Mouse (Mus musculus) CH12.LX (cell line): ENCODE data around the gene Cldn7. TPM values are rescaled to one million over a fixed set of nuclear protein-coding genes. Genes with fewer than 3 reads are reported as not detected.

Experiments used
- DNase-seq: peaks from one replicate; pipeline ENCODE4 v3.0.0-alpha.2; 2013; ENCODE audit errors: extremely low read depth
- H3K27ac ChIP-seq: 2 replicates; pipeline ENCODE4 v1.5.1; 2012; ENCODE audit warnings: low read depth, mild to moderate bottlenecking, control low read depth, moderate library complexity; ENCODE audit not compliant: insufficient read depth
- H3K27me3 ChIP-seq: replicated peaks from 2 replicates; pipeline ENCODE3; 2012; ENCODE audit warnings: inconsistent platforms
- H3K36me3 ChIP-seq, 2 experiments: replicated peaks in 1 of 2; 2 replicates each; pipeline versions ENCODE3 to v1.6.1; 2012; ENCODE audit warnings: inconsistent platforms in 1 of 2, low read length in 1 of 2, mild to moderate bottlenecking in 1 of 2, mixed read lengths in 1 of 2, moderate library complexity in 1 of 2; ENCODE audit not compliant: control insufficient read depth in 1 of 2, insufficient read depth in 1 of 2
- H3K4me1 ChIP-seq, 2 experiments: 2 replicates each; pipeline ENCODE4 v1.6.1; 2012; ENCODE audit warnings: inconsistent platforms in 1 of 2, moderate library complexity in 1 of 2; ENCODE audit not compliant: insufficient read depth in 2 of 2, control insufficient read depth in 1 of 2
- H3K4me2 ChIP-seq: 2 replicates; pipeline ENCODE4 v1.6.1; 2012; ENCODE audit warnings: low read depth, mild to moderate bottlenecking, control low read depth; ENCODE audit not compliant: poor library complexity, insufficient read depth, severe bottlenecking
- H3K4me3 ChIP-seq, 3 experiments: fragments of 150-350 bp in 1 of 3; sonication (generic) in 1 of 3; replicated peaks in 1 of 3; 2 replicates each; pipeline versions ENCODE3 to v1.5.1; 2011 to 2012; ENCODE audit warnings: low read depth in 2 of 3, low read length in 2 of 3, mild to moderate bottlenecking in 2 of 3, moderate library complexity in 2 of 3, control low read depth in 1 of 3, improper control_type of control experiment in 1 of 3, inconsistent platforms in 1 of 3, mixed read lengths in 1 of 3; ENCODE audit not compliant: poor library complexity in 1 of 3
- H3K79me2 ChIP-seq: replicated peaks from 2 replicates; pipeline ENCODE4 v1.6.1; 2012; ENCODE audit warnings: mild to moderate bottlenecking, moderate library complexity; ENCODE audit not compliant: control insufficient read depth, poor library complexity, insufficient read depth, severe bottlenecking; ENCODE audit errors: extremely low read depth
- H3K9ac ChIP-seq: 2 replicates; pipeline ENCODE4 v1.6.1; 2012; ENCODE audit warnings: low read depth, mild to moderate bottlenecking, control low read depth, moderate library complexity; ENCODE audit not compliant: insufficient read depth
- H3K9me3 ChIP-seq: replicated peaks from 2 replicates; pipeline ENCODE3; 2012; ENCODE audit warnings: low read length, inconsistent platforms, mixed read lengths
- CHD1 ChIP-seq: IDR thresholded peaks from 2 replicates; pipeline ENCODE4 v1.6.1; 2012; ENCODE audit warnings: low read depth, low read length, improper control_type of control experiment, inconsistent platforms
- CHD2 ChIP-seq: IDR thresholded peaks from 2 replicates; pipeline ENCODE4 v1.6.1; 2011; ENCODE audit warnings: low read length, improper control_type of control experiment
- CTCF ChIP-seq, 2 experiments: IDR thresholded peaks in 1 of 2; conservative IDR thresholded peaks in 1 of 2; 2 replicates each; pipeline ENCODE4 v1.5.1; 2011 to 2012; ENCODE audit warnings: low read depth in 2 of 2, low read length in 2 of 2, improper control_type of control experiment in 1 of 2, inconsistent platforms in 1 of 2, mild to moderate bottlenecking in 1 of 2, moderate library complexity in 1 of 2
- EP300 ChIP-seq: IDR thresholded peaks from 2 replicates; pipeline ENCODE4 v1.6.1; 2011; ENCODE audit warnings: low read length, improper control_type of control experiment
- ETS1 ChIP-seq: conservative IDR thresholded peaks from 2 replicates; pipeline ENCODE4 v1.6.1; 2012; ENCODE audit warnings: low read depth, mild to moderate bottlenecking, inconsistent platforms, low read length, improper control_type of control experiment, moderate library complexity
- HCFC1 ChIP-seq: IDR thresholded peaks from 2 replicates; pipeline ENCODE4 v1.6.1; 2012; ENCODE audit warnings: low read depth, mild to moderate bottlenecking, inconsistent platforms, low read length, improper control_type of control experiment
- JUND ChIP-seq: conservative IDR thresholded peaks from 2 replicates; pipeline ENCODE4 v1.6.1; 2011; ENCODE audit warnings: low read depth, low read length, improper control_type of control experiment
- KAT2A ChIP-seq: IDR thresholded peaks from 2 replicates; pipeline ENCODE4 v1.6.1; 2012; ENCODE audit warnings: low read length, improper control_type of control experiment, inconsistent platforms; ENCODE audit not compliant: insufficient replicate concordance
- MAFK ChIP-seq: IDR thresholded peaks from 2 replicates; pipeline ENCODE4 v1.6.1; 2011; ENCODE audit warnings: low read length, improper control_type of control experiment; ENCODE audit not compliant: insufficient replicate concordance
- MAZ ChIP-seq: IDR thresholded peaks from 2 replicates; pipeline ENCODE4 v1.6.1; 2012; ENCODE audit warnings: low read depth, mild to moderate bottlenecking, inconsistent platforms, low read length, improper control_type of control experiment, moderate library complexity
- MEF2A ChIP-seq: IDR thresholded peaks from 2 replicates; pipeline ENCODE4 v1.6.1; 2014; ENCODE audit warnings: low read depth, mild to moderate bottlenecking, inconsistent platforms, low read length, improper control_type of control experiment, borderline replicate concordance
- MXI1 ChIP-seq: IDR thresholded peaks from 2 replicates; pipeline ENCODE4 v1.6.1; 2011; ENCODE audit warnings: mild to moderate bottlenecking, low read depth, low read length, improper control_type of control experiment
- NELFE ChIP-seq: IDR thresholded peaks from 2 replicates; pipeline ENCODE4 v1.6.1; 2011; ENCODE audit warnings: low read depth, low read length, improper control_type of control experiment
- NRF1 ChIP-seq: IDR thresholded peaks from 2 replicates; pipeline ENCODE4 v1.6.1; 2014; ENCODE audit warnings: low read depth, mild to moderate bottlenecking, inconsistent platforms, low read length, improper control_type of control experiment, moderate library complexity
- POLR2A ChIP-seq: IDR thresholded peaks from 2 replicates; pipeline ENCODE4 v1.6.1; 2011; ENCODE audit warnings: low read depth, mild to moderate bottlenecking, improper control_type of control experiment, low read length
- POLR2AphosphoS2 ChIP-seq: IDR thresholded peaks from 2 replicates; pipeline ENCODE4 v1.6.1; 2011; ENCODE audit warnings: low read depth, low read length, improper control_type of control experiment
- RAD21 ChIP-seq: IDR thresholded peaks from 2 replicates; pipeline ENCODE4 v1.6.1; 2011; ENCODE audit warnings: low read depth, mild to moderate bottlenecking, low read length, improper control_type of control experiment, moderate library complexity
- RCOR1 ChIP-seq: conservative IDR thresholded peaks from 2 replicates; pipeline ENCODE4 v1.6.1; 2012; ENCODE audit warnings: low read depth, mild to moderate bottlenecking, inconsistent platforms, low read length, improper control_type of control experiment
- TBP ChIP-seq: conservative IDR thresholded peaks from 2 replicates; pipeline ENCODE4 v1.6.1; 2011; ENCODE audit warnings: low read depth, low read length, improper control_type of control experiment
- UBTF ChIP-seq: IDR thresholded peaks from 2 replicates; pipeline ENCODE4 v1.6.1; 2012; ENCODE audit warnings: low read depth, mild to moderate bottlenecking, inconsistent platforms, low read length, improper control_type of control experiment, moderate library complexity
- USF1 ChIP-seq: IDR thresholded peaks from 2 replicates; pipeline ENCODE4 v1.6.1; 2014; ENCODE audit warnings: low read depth, mild to moderate bottlenecking, inconsistent platforms, low read length, improper control_type of control experiment
- ZC3H11A ChIP-seq: IDR thresholded peaks from 2 replicates; pipeline ENCODE4 v1.6.1; 2012; ENCODE audit warnings: low read depth, mild to moderate bottlenecking, inconsistent platforms, low read length, improper control_type of control experiment
- ZMIZ1 ChIP-seq: IDR thresholded peaks from 2 replicates; pipeline ENCODE4 v1.6.1; 2012; ENCODE audit warnings: low read depth, mild to moderate bottlenecking, inconsistent platforms, low read length, improper control_type of control experiment
- ZNF384 ChIP-seq: IDR thresholded peaks from 2 replicates; pipeline ENCODE4 v1.6.1; 2012; ENCODE audit warnings: low read depth, low read length, improper control_type of control experiment, inconsistent platforms
- dilution Hi-C: fragments of 300-500 bp; cut with MboI; formaldehyde crosslinking; loops from 2 replicates; pipeline ENCODE4 v1.14.3; 2020; ENCODE audit warnings: low sequenced_read_pairs; ENCODE audit not compliant: extremely low pct_unique_long_range_greater_than_20kb, extremely low pct_ligation_motif_present
- in situ Hi-C: fragments of 300-500 bp; cut with MboI; formaldehyde crosslinking; loops from 3 replicates; pipeline ENCODE4 v1.14.3; 2019; ENCODE audit warnings: low sequenced_read_pairs, low pct_ligation_motif_present, low pct_unique_long_range_greater_than_20kb, mixed read lengths
- polyA plus RNA-seq: library from polyadenylated mRNA; unstranded; fragments of >175 nt; gene quantifications from 2 replicates; pipeline ENCODE4 v1.2.1, GENCODE M21; 2012; ENCODE audit warnings: low read depth; ENCODE audit not compliant: insufficient read length
- total RNA-seq, 2 experiments: library from RNA; depleted of rRNA; stranded (reverse); fragments of 300-350 nt in 1 of 2; fragments of >200 nt in 1 of 2; gene quantifications; 2 replicates each; pipeline ENCODE4 v1.2.3; 2012 to 2014

Cldn7 gene
- total and polyA plus RNA-seq, 3 experiments: not detected

DNA sequence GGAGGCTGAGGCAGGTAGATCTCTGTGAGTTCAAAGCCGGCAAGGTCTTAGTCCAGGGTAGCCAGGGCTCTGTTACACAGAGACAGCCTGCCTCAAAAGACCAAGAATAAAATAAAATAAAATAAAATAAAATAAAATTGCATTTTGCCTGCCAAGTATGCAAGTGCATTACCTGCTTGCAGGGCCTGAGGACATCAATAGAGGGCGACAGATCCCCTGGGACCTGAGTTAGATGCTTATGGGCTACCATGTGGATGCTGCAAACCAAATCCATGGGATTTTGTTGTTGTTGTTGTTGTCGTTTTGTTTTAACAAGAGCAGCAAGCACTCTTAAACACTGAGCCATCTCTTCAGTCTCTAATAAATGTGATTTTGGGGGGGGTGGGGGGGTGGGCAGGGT is 32.3 kb upstream of the Cldn7 start:
- Histone ChIP-seq H3K9me3 (no peaks in the 10 kb centered on the region), H3K4me3 (no peak overlapping the region), H3K9ac (no peak overlapping the region), H3K4me1 (peaks cover 6 to 60% of the 10 kb centered on the region in 2 experiments), H3K4me2 (no peak overlapping the region), H3K36me3 (no peaks in the 10 kb centered on the region), H3K27me3 (peaks cover 31% of the 10 kb centered on the region), H3K27ac (no peak overlapping the region), H3K79me2 (no peaks in the 10 kb centered on the region)
- dilution Hi-C loops: no loop called here
- TF ChIP-seq CTCF (conservative IDR thresholded peaks at IDR 0.05 in 1 of 2, IDR thresholded peaks at IDR 0.05 in 1 of 2; ENCODE audit: low read depth in 2 of 2, low read length in 2 of 2): peak; percentile 44 to 65; a peak in 3 of 4 replicates
- TF ChIP-seq CHD2: no peak
- no peak for TF ChIP-seq NELFE
- TF ChIP-seq ZMIZ1: no peak
- TF ChIP-seq POLR2AphosphoS2: no peak
- peak; percentile 31 for TF ChIP-seq RAD21
- TF ChIP-seq EP300: no peak
- no peak for TF ChIP-seq RCOR1
- TF ChIP-seq HCFC1: no peak
- TF ChIP-seq CHD1: no peak
- TF ChIP-seq UBTF: no peak
- no peak for TF ChIP-seq MAZ
- no peak for TF ChIP-seq ETS1
- TF ChIP-seq USF1: no peak
- TF ChIP-seq TBP: no peak
- TF ChIP-seq POLR2A: no peak
- no peak for TF ChIP-seq JUND
- in situ Hi-C loops: no loop called here
- peak; percentile 52 for DNase-seq

DNA sequence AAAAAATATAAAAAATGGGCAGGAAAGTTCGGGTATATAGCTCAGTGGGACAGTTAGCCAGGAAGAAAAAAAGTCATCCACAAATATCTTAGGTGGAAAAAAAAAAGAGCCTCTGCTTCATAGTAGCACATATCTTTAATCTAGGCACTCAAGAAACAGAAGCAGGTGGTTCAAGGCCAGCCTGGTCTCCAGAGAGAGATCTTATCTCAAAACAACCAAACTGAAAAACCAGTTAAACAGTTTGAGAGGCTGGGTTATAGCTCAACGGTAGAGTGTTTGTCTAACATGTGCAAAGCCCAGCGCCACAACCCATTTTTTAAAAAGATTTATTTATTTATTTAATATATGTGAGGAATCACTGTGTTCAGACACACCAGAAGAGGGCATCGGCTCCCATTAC is 31.5 kb upstream of the Cldn7 start:
- no peak overlapping the region for H3K4me3 ChIP-seq
- H3K36me3 ChIP-seq: no peaks in the 10 kb centered on the region
- no peak for DNase-seq
- no peak overlapping the region for H3K4me2 ChIP-seq
- in situ Hi-C loops (no loop called here), dilution Hi-C loops (no loop called here)
- no peaks in the 10 kb centered on the region for H3K9me3 ChIP-seq
- H3K27me3 ChIP-seq: peaks cover 39% of the 10 kb centered on the region
- no peak overlapping the region for H3K27ac ChIP-seq
- TF ChIP-seq CTCF (conservative IDR thresholded peaks at IDR 0.05 in 1 of 2, IDR thresholded peaks at IDR 0.05 in 1 of 2; ENCODE audit: low read depth in 2 of 2, low read length in 2 of 2): no peak
- no peak for TF ChIP-seq ZC3H11A
- TF ChIP-seq RCOR1: no peak
- TF ChIP-seq JUND: no peak
- no peak for TF ChIP-seq ETS1
- TF ChIP-seq KAT2A: no peak
- no peak for TF ChIP-seq NELFE
- no peak for TF ChIP-seq POLR2AphosphoS2
- TF ChIP-seq MAFK: no peak
- TF ChIP-seq ZNF384: no peak
- TF ChIP-seq CHD2: no peak
- no peak for TF ChIP-seq RAD21
- TF ChIP-seq MXI1: no peak
- no peak for TF ChIP-seq NRF1
- TF ChIP-seq MEF2A: no peak
- no peak overlapping the region for H3K9ac ChIP-seq
- H3K4me1 ChIP-seq: peaks cover 5 to 63% of the 10 kb centered on the region in 2 experiments
- no peaks in the 10 kb centered on the region for H3K79me2 ChIP-seq
